27 mouse cellular contexts compared by ENCODE assay signal in genomic region chr2:172354761-172355160, GRCm38 (mm10). TPM values are rescaled to one million over a fixed set of nuclear protein-coding genes. Genes with fewer than 3 reads are reported as not detected.
DNase-seq lines count a peak whose midpoint lies in the region; ATAC-seq and TF ChIP-seq lines count a peak whose summit lies in the region.
"Had no signal": no experiment of that assay in that cellular context is flagged by ENCODE, and none has a peak within 500 bp of the region (broad histone marks: within the 10 kb centered on the region; RNA-seq: fewer than 3 reads in every experiment).

No protein-coding gene starts in this region.

- H3K27ac ChIP-seq in liver, embryonic 12.5 days, result peak overlapping the region; percentile 57
- H3K27ac ChIP-seq in liver, postnatal 0 days (ENCODE audit: low read depth), result no peak overlapping the region
- H3K27ac ChIP-seq in CH12.LX (ENCODE audit: insufficient read depth, low read depth), result no peak overlapping the region
- H3K27ac ChIP-seq in midbrain, embryonic 15.5 days, result peak overlapping the region; percentile 61; the same call in 1 of the 2 replicates
- H3K27ac ChIP-seq: embryonic facial prominence, embryonic 15.5 days; kidney, postnatal 0 days; limb, embryonic 10.5 days; lung, embryonic 15.5 days had no signal

- H3K9me3 ChIP-seq in liver, embryonic 12.5 days (replicated peaks), result no peaks in the 10 kb centered on the region
- H3K9me3 ChIP-seq in liver, postnatal 0 days (ENCODE audit: low read length), result no peaks in the 10 kb centered on the region
- H3K9me3 ChIP-seq in CH12.LX (replicated peaks; ENCODE audit: low read length), result no peaks in the 10 kb centered on the region
- no peaks in the 10 kb centered on the region for H3K9me3 ChIP-seq in midbrain, embryonic 15.5 days
- H3K9me3 ChIP-seq: embryonic facial prominence, embryonic 15.5 days; heart, embryonic 12.5 days; limb, embryonic 10.5 days; lung, embryonic 15.5 days had no signal

- in situ Hi-C loops in CH12.LX (cut with MboI; ENCODE audit: low pct_ligation_motif_present, low pct_unique_long_range_greater_than_20kb, low sequenced_read_pairs), result no loop called here

- H3K36me3 ChIP-seq in liver, embryonic 12.5 days, result peaks cover 100% of the 10 kb centered on the region
- peaks cover 82% of the 10 kb centered on the region for H3K36me3 ChIP-seq in liver, postnatal 0 days (replicated peaks; ENCODE audit: insufficient read depth, low read length)
- peaks cover 45 to 70% of the 10 kb centered on the region in 2 experiments for H3K36me3 ChIP-seq in CH12.LX (replicated peaks in 1 of 2; ENCODE audit: control insufficient read depth in 1 of 2, insufficient read depth in 1 of 2, low read length in 1 of 2)
- no peaks in the 10 kb centered on the region for H3K36me3 ChIP-seq in midbrain, embryonic 15.5 days (replicated peaks)

- no peaks in the 10 kb centered on the region for H3K27me3 ChIP-seq in liver, embryonic 12.5 days (replicated peaks)
- H3K27me3 ChIP-seq in liver, postnatal 0 days (ENCODE audit: insufficient read depth, low read length), result no peaks in the 10 kb centered on the region
- H3K27me3 ChIP-seq in CH12.LX (replicated peaks), result no peaks in the 10 kb centered on the region
- H3K27me3 ChIP-seq in midbrain, embryonic 15.5 days (replicated peaks), result no peaks in the 10 kb centered on the region
- H3K27me3 ChIP-seq: embryonic facial prominence, embryonic 15.5 days; heart, embryonic 12.5 days; lung, embryonic 15.5 days had no signal

- TF ChIP-seq POLR2A in CH12.LX (IDR thresholded peaks at IDR 0.05; ENCODE audit: low read depth, low read length), result no peak
- no peak for TF ChIP-seq POLR2A in brain, embryonic 14.5 days (IDR thresholded peaks at IDR 0.05; ENCODE audit: borderline replicate concordance, extremely low read depth, insufficient read depth, insufficient read length, poor library complexity, severe bottlenecking)

- TF ChIP-seq EP300 in liver, postnatal 0 days (IDR thresholded peaks at IDR 0.05; ENCODE audit: low read depth), result no peak
- TF ChIP-seq EP300 in CH12.LX (IDR thresholded peaks at IDR 0.05; ENCODE audit: low read length), result no peak

- intact Hi-C loops in left cerebral cortex, postnatal 10 days (cut with DNase I), result no loop called here

- no peak for ATAC-seq in liver, embryonic 12.5 days
- no peak for ATAC-seq in liver, postnatal 0 days
- ATAC-seq in midbrain, embryonic 15.5 days (replicated peaks), result peak; percentile 46
- ATAC-seq: activated CD4-positive, CD25-positive, alpha-beta regulatory T cell, adult 4 months; inflammation-experienced regulatory T-cells, adult 6 months had no signal

- no peak overlapping the region for H3K9ac ChIP-seq in liver, embryonic 12.5 days
- no peak overlapping the region for H3K9ac ChIP-seq in liver, postnatal 0 days (replicated peaks)
- H3K9ac ChIP-seq in CH12.LX (ENCODE audit: insufficient read depth, low read depth), result no peak overlapping the region
- no peak overlapping the region for H3K9ac ChIP-seq in midbrain, embryonic 15.5 days
- H3K9ac ChIP-seq: embryonic facial prominence, embryonic 15.5 days; heart, embryonic 12.5 days; lung, embryonic 15.5 days had no signal

- dilution Hi-C loops in CH12.LX (cut with MboI; ENCODE audit: extremely low pct_ligation_motif_present, extremely low pct_unique_long_range_greater_than_20kb, low sequenced_read_pairs), result no loop called here

- H3K4me3 ChIP-seq in liver, embryonic 12.5 days, result no peak overlapping the region
- no peak overlapping the region for H3K4me3 ChIP-seq in liver, postnatal 0 days (ENCODE audit: low read depth, low read length)
- no peak overlapping the region for H3K4me3 ChIP-seq in CH12.LX (replicated peaks in 1 of 3; ENCODE audit: low read depth in 2 of 3, low read length in 2 of 3, poor library complexity in 1 of 3)
- no peak overlapping the region for H3K4me3 ChIP-seq in midbrain, embryonic 15.5 days
- H3K4me3 ChIP-seq: embryonic facial prominence, embryonic 15.5 days; heart, embryonic 12.5 days; limb, embryonic 10.5 days; lung, embryonic 15.5 days; myocyte had no signal

- peaks cover 32% of the 10 kb centered on the region for H3K4me1 ChIP-seq in liver, embryonic 12.5 days
- peaks cover 15% of the 10 kb centered on the region for H3K4me1 ChIP-seq in liver, postnatal 0 days (ENCODE audit: insufficient read depth)
- H3K4me1 ChIP-seq in CH12.LX (ENCODE audit: control insufficient read depth in 1 of 2, insufficient read depth in 2 of 2), result peaks cover 0 to 2% of the 10 kb centered on the region in 2 experiments; a peak in 1 of 4 replicates
- peaks cover 15% of the 10 kb centered on the region for H3K4me1 ChIP-seq in midbrain, embryonic 15.5 days
- H3K4me1 ChIP-seq: embryonic facial prominence, embryonic 15.5 days; limb, embryonic 10.5 days had no signal

- no peak for DNase-seq in liver, postnatal 0 days
- no peak for DNase-seq in CH12.LX (ENCODE audit: extremely low read depth)
- DNase-seq in brain, embryonic 14.5 days (ENCODE audit: low read depth), result peak; percentile 73
- no peak for DNase-seq in ovary, adult 18-20 months (ENCODE audit: low spot score)
- no peak for DNase-seq in layer of hippocampus, adult 8-10 months (ENCODE audit: low spot score in 2 of 2)
- DNase-seq in left cerebral cortex, postnatal 10 days (ENCODE audit: extremely low spot score in 1 of 2, low spot score in 2 of 2), result no peak
- DNase-seq: adrenal gland, postnatal 10 days; B cell, adult 2 months; cerebellum, adult 9-10 months; gastrocnemius, postnatal 14 days; heart, adult 11 months; heart, postnatal 10 days; kidney, adult 18-20 months; lung, postnatal 4 days; thymus, postnatal 14 days had no signal

- H3K79me2 ChIP-seq in CH12.LX (replicated peaks; ENCODE audit: control insufficient read depth, extremely low read depth, insufficient read depth, poor library complexity, severe bottlenecking), result peaks cover 1% of the 10 kb centered on the region; the same call in 1 of the 2 replicates

- WGBS in liver, embryonic 12.5 days (ENCODE audit: insufficient replicate concordance), result 84% methylated on average over 9 of the region's 9 CpGs
- 87% methylated on average over 9 of the region's 9 CpGs for WGBS in liver, postnatal 0 days (ENCODE audit: insufficient replicate concordance)
- WGBS in midbrain, embryonic 15.5 days, result 59% methylated on average over 9 of the region's 9 CpGs

- TF ChIP-seq RAD21 in CH12.LX (IDR thresholded peaks at IDR 0.05; ENCODE audit: low read depth, low read length), result no peak

- no peak overlapping the region for H3K4me2 ChIP-seq in liver, embryonic 12.5 days
- H3K4me2 ChIP-seq in liver, postnatal 0 days (ENCODE audit: low read depth, low read length), result no peak overlapping the region
- no peak overlapping the region for H3K4me2 ChIP-seq in CH12.LX (ENCODE audit: insufficient read depth, low read depth, poor library complexity, severe bottlenecking)
- no peak overlapping the region for H3K4me2 ChIP-seq in midbrain, embryonic 15.5 days
- H3K4me2 ChIP-seq: embryonic facial prominence, embryonic 15.5 days; heart, embryonic 12.5 days; lung, embryonic 15.5 days had no signal

- no peak for TF ChIP-seq CTCF in liver, postnatal 0 days (IDR thresholded peaks at IDR 0.05; ENCODE audit: low read depth)
- no peak for TF ChIP-seq CTCF in CH12.LX (conservative IDR thresholded peaks at IDR 0.05 in 1 of 2, IDR thresholded peaks at IDR 0.05 in 1 of 2; ENCODE audit: low read depth in 2 of 2, low read length in 2 of 2)
- TF ChIP-seq CTCF in brain, embryonic 14.5 days (IDR thresholded peaks at IDR 0.05; ENCODE audit: borderline replicate concordance, extremely low read depth, insufficient read depth, insufficient read length), result no peak

RNA-seq across cellular contexts. Expression of gene Fam210b, which starts 9.4 kb away (rescaled TPM):
- polyA plus RNA-seq in liver, embryonic 12.5 days (2016; fragmentation: Nextera tagmentation; extraction: Ambion mirVana), result 128 and 138 TPM in 2 replicates
- polyA plus RNA-seq in liver, postnatal 0 days (2015; fragmentation: Nextera tagmentation; extraction: Ambion mirVana), result 67.0 and 81.2 TPM in 2 replicates
- total RNA-seq in CH12.LX (2012; rRNA removed), result 1.1 and 1.5 TPM in 2 replicates
- total RNA-seq in CH12.LX (2014; rRNA removed), result 0.58 and 0.68 TPM in 2 replicates
- 1.1 and 1.2 TPM in 2 replicates for polyA plus RNA-seq in CH12.LX (2012; ENCODE audit: insufficient read length, low read depth)
- 21.6 and 29.5 TPM in 2 replicates for polyA plus RNA-seq in brain, embryonic 14.5 days (2012; rRNA removed)
- 19.9 and 22.4 TPM in 2 replicates for polyA plus RNA-seq in midbrain, embryonic 15.5 days (2015; fragmentation: Nextera tagmentation; extraction: Ambion mirVana)
- 10 to 100 TPM; 19.5 to 22.8 (median 21.6) TPM for total RNA-seq in layer of hippocampus, adult 8-10 months (2022)
- 10 to 100 TPM; 15.3 to 15.5 TPM for total RNA-seq in left cerebral cortex, postnatal 10 days (2021)

RNA-seq across cellular contexts. Expression of gene Aurka, which starts 15.6 kb away (rescaled TPM):
- 173 and 177 TPM in 2 replicates for polyA plus RNA-seq in liver, embryonic 12.5 days (2016; fragmentation: Nextera tagmentation; extraction: Ambion mirVana)
- 41.4 and 45.4 TPM in 2 replicates for polyA plus RNA-seq in liver, postnatal 0 days (2015; fragmentation: Nextera tagmentation; extraction: Ambion mirVana)
- total RNA-seq in CH12.LX (2012; rRNA removed) (88.6 and 103 TPM in 2 replicates), CH12.LX (2014; rRNA removed) (73.6 and 84.4 TPM in 2 replicates)
- 113 and 128 TPM in 2 replicates for polyA plus RNA-seq in CH12.LX (2012; ENCODE audit: insufficient read length, low read depth)
- polyA plus RNA-seq in brain, embryonic 14.5 days (2012; rRNA removed), result 20.4 and 31.9 TPM in 2 replicates
- polyA plus RNA-seq in midbrain, embryonic 15.5 days (2015; fragmentation: Nextera tagmentation; extraction: Ambion mirVana), result 15.4 TPM in 2 replicates
- total RNA-seq in layer of hippocampus, adult 8-10 months (2022), result 1 to 10 TPM; 1.1 to 2.4 (median 1.5) TPM
- total RNA-seq in left cerebral cortex, postnatal 10 days (2021), result 1 to 10 TPM; 3.3 to 3.8 TPM

RNA-seq across cellular contexts. Expression of gene Cstf1, which starts 15.7 kb away (rescaled TPM):
- polyA plus RNA-seq in liver, embryonic 12.5 days (2016; fragmentation: Nextera tagmentation; extraction: Ambion mirVana), result 39.7 and 42.0 TPM in 2 replicates
- 16.2 and 17.1 TPM in 2 replicates for polyA plus RNA-seq in liver, postnatal 0 days (2015; fragmentation: Nextera tagmentation; extraction: Ambion mirVana)
- total RNA-seq in CH12.LX (2012; rRNA removed) (44.2 and 52.1 TPM in 2 replicates), CH12.LX (2014; rRNA removed) (59.0 and 62.1 TPM in 2 replicates)
- 49.6 and 53.2 TPM in 2 replicates for polyA plus RNA-seq in CH12.LX (2012; ENCODE audit: insufficient read length, low read depth)
- 43.2 and 46.1 TPM in 2 replicates for polyA plus RNA-seq in brain, embryonic 14.5 days (2012; rRNA removed)
- polyA plus RNA-seq in midbrain, embryonic 15.5 days (2015; fragmentation: Nextera tagmentation; extraction: Ambion mirVana), result 25.1 and 30.4 TPM in 2 replicates
- total RNA-seq in layer of hippocampus, adult 8-10 months (2022), result 10 to 100 TPM; 23.7 to 28.8 (median 26.9) TPM
- total RNA-seq in left cerebral cortex, postnatal 10 days (2021), result 10 to 100 TPM; 25.8 to 28.5 TPM

RNA-seq across cellular contexts. Expression of gene Cass4, which starts 38.8 kb away (rescaled TPM):
- polyA plus RNA-seq in liver, embryonic 12.5 days (2016; fragmentation: Nextera tagmentation; extraction: Ambion mirVana), result 1.1 and 1.4 TPM in 2 replicates
- polyA plus RNA-seq in liver, postnatal 0 days (2015; fragmentation: Nextera tagmentation; extraction: Ambion mirVana), result 0.59 and 0.72 TPM in 2 replicates
- total RNA-seq in CH12.LX (2012; rRNA removed) (3.8 and 5.3 TPM in 2 replicates), CH12.LX (2014; rRNA removed) (2.9 and 3.3 TPM in 2 replicates)
- polyA plus RNA-seq in CH12.LX (2012; ENCODE audit: insufficient read length, low read depth), result 3.7 and 3.8 TPM in 2 replicates
- 0.06 and 0.11 TPM in 2 replicates for polyA plus RNA-seq in brain, embryonic 14.5 days (2012; rRNA removed)
- 0.12 and 0.27 TPM in 2 replicates for polyA plus RNA-seq in midbrain, embryonic 15.5 days (2015; fragmentation: Nextera tagmentation; extraction: Ambion mirVana)
- total RNA-seq in layer of hippocampus, adult 8-10 months (2022), result under 1 TPM in 3 of 4 experiments, not detected in 1; 0.31 to 0.55 (median 0.33) TPM
- total RNA-seq in left cerebral cortex, postnatal 10 days (2021), result under 1 TPM; 0.47 to 0.59 TPM
- total RNA-seq: liver, adult 2 months; megakaryocyte-erythroid progenitor cell, adult 5-6 weeks had no signal
- polyA plus RNA-seq: liver, adult 2 months had no signal

Comparison
In these comparisons a context has a peak if more than half of its experiments do, and no peak if none do; other contexts are left out.
1. H3K27ac ChIP-seq: peak in liver, embryonic 12.5 days (single experiment) and midbrain, embryonic 15.5 days (single experiment); none in liver, postnatal 0 days (single experiment) and CH12.LX (single experiment).